Mouse (Mus musculus): ENCODE data around the gene Mtch2.

- TF ChIP-seq CTCF (IDR thresholded peaks at IDR 0.05; ENCODE audit: insufficient read depth, low read depth, low read length) (no peak), POLR2A (IDR thresholded peaks at IDR 0.05; ENCODE audit: insufficient read depth, low read depth, low read length) (no peak)
Measured at GRCm38 (mm10) chr2:90871180-90871961, 24.4 kb downstream of the Mtch2 start.

All from olfactory bulb, adult 2 months (tissue).